Comparison of ENCODE assay signal across 16 mouse cellular contexts in the genomic region with DNA sequence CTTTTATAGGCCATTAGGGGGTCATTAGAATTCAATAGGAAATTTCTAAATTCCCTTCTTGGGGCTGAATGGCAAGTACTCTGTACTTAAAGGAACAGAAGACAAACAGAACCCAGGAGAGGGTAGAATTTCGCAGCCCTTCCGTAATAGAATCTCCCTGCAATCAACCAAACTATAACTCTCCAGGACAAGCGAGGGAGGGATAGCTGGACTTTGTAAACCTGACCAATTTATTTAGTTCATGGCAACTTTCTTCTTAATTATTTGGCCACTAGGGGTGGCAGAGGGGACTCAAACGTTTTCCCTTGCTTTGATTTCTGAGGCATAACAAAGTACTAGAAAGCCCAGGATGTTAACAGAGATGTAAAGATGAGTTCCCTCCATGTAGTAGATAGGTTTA. TPM values are rescaled to one million over a fixed set of nuclear protein-coding genes. Genes with fewer than 3 reads are reported as not detected.
DNase-seq lines count a peak whose midpoint lies in the region; ATAC-seq and TF ChIP-seq lines count a peak whose summit lies in the region.
"Had no signal": no experiment of that assay in that cellular context is flagged by ENCODE, and none has a peak within 500 bp of the region (broad histone marks: within the 10 kb centered on the region; RNA-seq: fewer than 3 reads in every experiment).

No protein-coding gene starts in this region.

- H3K4me3 ChIP-seq in heart, embryonic 15.5 days, result no peak overlapping the region
- H3K4me3 ChIP-seq in heart, embryonic 11.5 days (ENCODE audit: low read depth, low read length), result no peak overlapping the region
- H3K4me3 ChIP-seq in kidney, postnatal 0 days (replicated peaks; ENCODE audit: low read depth, low read length), result no peak overlapping the region
- H3K4me3 ChIP-seq: embryonic facial prominence, embryonic 12.5 days; midbrain, embryonic 13.5 days had no signal

- H3K27me3 ChIP-seq in heart, embryonic 15.5 days, result no peaks in the 10 kb centered on the region; the same call in 1 of the 2 replicates
- no peaks in the 10 kb centered on the region for H3K27me3 ChIP-seq in heart, embryonic 11.5 days (ENCODE audit: control insufficient read depth, insufficient read depth, low read length)
- no peaks in the 10 kb centered on the region for H3K27me3 ChIP-seq in kidney, postnatal 0 days (ENCODE audit: insufficient read depth, low read length)
- H3K27me3 ChIP-seq: embryonic facial prominence, embryonic 12.5 days; midbrain, embryonic 13.5 days had no signal

- ATAC-seq in heart, embryonic 15.5 days (replicated peaks; ENCODE audit: insufficient number of reproducible peaks, insufficient read depth, low FRiP score, low read depth), result no peak
- ATAC-seq in heart, embryonic 11.5 days (replicated peaks; ENCODE audit: insufficient number of reproducible peaks, low FRiP score, low TSS enrichment), result no peak
- ATAC-seq in kidney, postnatal 0 days (replicated peaks; ENCODE audit: low FRiP score, low read depth), result no peak
- ATAC-seq: midbrain, embryonic 13.5 days had no signal

- H3K9me3 ChIP-seq in heart, embryonic 15.5 days (replicated peaks), result no peaks in the 10 kb centered on the region
- H3K9me3 ChIP-seq in heart, embryonic 11.5 days (replicated peaks; ENCODE audit: control insufficient read depth, low read length), result no peaks in the 10 kb centered on the region
- H3K9me3 ChIP-seq in kidney, postnatal 0 days (replicated peaks; ENCODE audit: low read length), result no peaks in the 10 kb centered on the region
- H3K9me3 ChIP-seq: embryonic facial prominence, embryonic 12.5 days; midbrain, embryonic 13.5 days had no signal

- H3K36me3 ChIP-seq in heart, embryonic 15.5 days, result no peaks in the 10 kb centered on the region
- no peaks in the 10 kb centered on the region for H3K36me3 ChIP-seq in heart, embryonic 11.5 days (ENCODE audit: control insufficient read depth, insufficient read depth, low read length)
- H3K36me3 ChIP-seq in kidney, postnatal 0 days (ENCODE audit: insufficient read depth, low read length), result no peaks in the 10 kb centered on the region
- H3K36me3 ChIP-seq: embryonic facial prominence, embryonic 12.5 days; midbrain, embryonic 13.5 days had no signal

- H3K9ac ChIP-seq in heart, embryonic 15.5 days, result no peak overlapping the region
- no peak overlapping the region for H3K9ac ChIP-seq in heart, embryonic 11.5 days (ENCODE audit: low read depth, low read length)
- no peak overlapping the region for H3K9ac ChIP-seq in kidney, postnatal 0 days (ENCODE audit: low read depth, low read length)
- H3K9ac ChIP-seq: embryonic facial prominence, embryonic 12.5 days; hindbrain, embryonic 14.5 days; midbrain, embryonic 13.5 days had no signal

- no peak overlapping the region; the same call in 1 of the 2 replicates for H3K4me2 ChIP-seq in heart, embryonic 15.5 days
- H3K4me2 ChIP-seq in heart, embryonic 11.5 days, result no peak overlapping the region
- H3K4me2 ChIP-seq in kidney, postnatal 0 days (ENCODE audit: low read length), result no peak overlapping the region
- H3K4me2 ChIP-seq: embryonic facial prominence, embryonic 12.5 days; hindbrain, embryonic 14.5 days; midbrain, embryonic 13.5 days had no signal

- peak; percentile 71 for TF ChIP-seq CTCF in kidney, postnatal 0 days (IDR thresholded peaks at IDR 0.05; ENCODE audit: low read depth)

- 44% methylated on average over 4 of the region's 4 CpGs for WGBS in heart, embryonic 15.5 days
- 62% methylated on average over 4 of the region's 4 CpGs for WGBS in heart, embryonic 11.5 days (ENCODE audit: insufficient replicate concordance)
- 7% methylated on average over 4 of the region's 4 CpGs for WGBS in kidney, postnatal 0 days

- DNase-seq in embryo, embryonic 11 days, result peak; percentile 38
- no peak for DNase-seq in embryo, embryonic 10 days (ENCODE audit: low spot score)
- peak; percentile 86 for DNase-seq in kidney, postnatal 0 days (ENCODE audit: low spot score)
- no peak for DNase-seq in kidney, postnatal 25 days
- DNase-seq in retina, postnatal 1 day, result peak; percentile 17
- DNase-seq in retina, embryonic 14.5 days (ENCODE audit: low spot score), result no peak
- DNase-seq: adrenal gland, postnatal 14 days; cerebellum, adult 9-10 months; kidney, adult 18-20 months; left cerebral cortex, postnatal 4 days; right cerebral cortex, postnatal 25 days had no signal

- H3K27ac ChIP-seq in heart, embryonic 15.5 days, result peak overlapping the region; percentile 82
- H3K27ac ChIP-seq in heart, embryonic 11.5 days (ENCODE audit: low read depth, low read length), result no peak overlapping the region
- no peak overlapping the region for H3K27ac ChIP-seq in kidney, postnatal 0 days
- H3K27ac ChIP-seq: hindbrain, embryonic 14.5 days; midbrain, embryonic 13.5 days had no signal

- H3K4me1 ChIP-seq in heart, embryonic 15.5 days (replicated peaks), result peaks cover 13% of the 10 kb centered on the region
- peaks cover 11% of the 10 kb centered on the region for H3K4me1 ChIP-seq in heart, embryonic 11.5 days (ENCODE audit: control insufficient read depth, insufficient read depth, low read length)
- H3K4me1 ChIP-seq in kidney, postnatal 0 days (replicated peaks; ENCODE audit: insufficient read depth, low read length), result 0 out of 2 replicates have a peak, but pooled peaks cover 4% of the 10 kb centered on the region
- H3K4me1 ChIP-seq: embryonic facial prominence, embryonic 12.5 days; midbrain, embryonic 13.5 days had no signal

RNA-seq across cellular contexts. Expression of gene Col6a6, which starts 6.8 kb away (rescaled TPM):
- polyA plus RNA-seq in heart, embryonic 15.5 days (2015; fragmentation: Nextera tagmentation; extraction: Ambion mirVana), result 3.6 and 5.1 TPM in 2 replicates
- 0.38 and 0.69 TPM in 2 replicates for polyA plus RNA-seq in heart, embryonic 11.5 days (2014; fragmentation: Nextera tagmentation; extraction: Ambion mirVana)
- 0.19 and 0.21 TPM in 2 replicates for polyA plus RNA-seq in kidney, postnatal 0 days (2015; fragmentation: Nextera tagmentation; extraction: Ambion mirVana)

Comparison
In these comparisons a context has a peak if more than half of its experiments do, and no peak if none do; other contexts are left out.
1. DNase-seq: peak in embryo, embryonic 11 days (single experiment), kidney, postnatal 0 days (single experiment) and retina, postnatal 1 day (single experiment); none in embryo, embryonic 10 days (single experiment), kidney, postnatal 25 days (0 of 2) and retina, embryonic 14.5 days (single experiment).